Mouse (Mus musculus): ENCODE measurements at regions not wholly inside any gene's neighbourhood (a gene's known extent, or its start where the extent isn't known, plus 50 kb on each side); places are given as distances from the start of the nearest gene placed in this dataset.

- no peak for TF ChIP-seq CTCF (IDR thresholded peaks at IDR 0.05)
- no peak for TF ChIP-seq EP300 (IDR thresholded peaks at IDR 0.05)
These were observed 170.3 kb downstream of the Sox9 start for GRCm38 (mm10) chr11:112952356-112952755.

All from lung, postnatal 0 days (tissue).